Comparison of ENCODE assay signal across 8 mouse cellular contexts in the genomic region with DNA sequence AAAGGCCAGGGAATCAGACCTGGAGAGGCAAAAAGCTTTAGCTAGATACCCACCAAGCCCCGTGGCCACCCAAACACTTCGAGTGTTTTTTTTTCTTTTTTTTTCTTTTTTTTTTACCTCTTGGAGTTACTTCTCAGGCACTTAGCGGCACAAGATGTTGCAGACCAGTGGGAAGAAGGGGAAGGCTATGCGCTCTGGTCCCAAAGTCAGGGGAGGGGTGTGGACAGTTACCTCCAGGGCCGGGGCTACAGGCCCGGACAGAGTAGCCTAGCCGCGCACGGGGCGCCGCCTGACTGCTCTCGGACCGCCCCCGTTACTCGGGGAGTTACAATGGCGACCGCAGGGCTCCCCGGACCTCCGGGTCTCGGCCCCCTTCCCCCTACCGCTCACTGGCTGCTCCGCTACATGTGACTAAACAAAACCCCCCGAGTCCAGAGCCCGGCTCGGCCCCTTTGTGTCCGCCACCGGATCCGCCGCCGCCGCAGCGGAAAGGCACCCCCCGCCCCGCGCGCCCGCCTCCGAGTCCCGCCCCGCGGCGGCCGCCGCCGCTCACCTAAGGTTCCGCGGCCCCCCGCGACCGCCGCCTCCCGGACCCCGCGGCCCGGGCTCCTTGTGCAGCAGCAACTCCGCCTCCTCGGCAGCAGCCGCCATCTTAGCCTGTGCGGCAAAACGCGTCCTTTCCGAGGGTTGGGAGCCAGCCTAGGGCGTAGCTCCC. TPM values are rescaled to one million over a fixed set of nuclear protein-coding genes. Genes with fewer than 3 reads are reported as not detected.
DNase-seq lines count a peak whose midpoint lies in the region; ATAC-seq and TF ChIP-seq lines count a peak whose summit lies in the region.

No protein-coding gene starts in this region.

- H3K4me3 ChIP-seq in left cerebral cortex, adult 2 months, result peak overlapping the region; percentile 96
- peak overlapping the region; percentile 93 for H3K4me3 ChIP-seq in liver, embryonic 16.5 days (ENCODE audit: low read depth, low read length)
- H3K4me3 ChIP-seq in neural tube, embryonic 12.5 days, result peak overlapping the region; percentile 87

- TF ChIP-seq CTCF in left cerebral cortex, adult 2 months (IDR thresholded peaks at IDR 0.05), result no peak

- H3K27me3 ChIP-seq in liver, embryonic 16.5 days (ENCODE audit: control insufficient read depth, insufficient read depth, low read depth, low read length), result no peaks in the 10 kb centered on the region
- no peaks in the 10 kb centered on the region for H3K27me3 ChIP-seq in neural tube, embryonic 12.5 days (replicated peaks)

- no peaks in the 10 kb centered on the region; the same call in 1 of the 2 replicates for H3K36me3 ChIP-seq in liver, embryonic 16.5 days (ENCODE audit: control insufficient read depth, insufficient read depth)
- H3K36me3 ChIP-seq in neural tube, embryonic 12.5 days, result no peaks in the 10 kb centered on the region; the same call in 1 of the 2 replicates

- H3K9me3 ChIP-seq in liver, embryonic 16.5 days (replicated peaks; ENCODE audit: control insufficient read depth, low read length), result no peaks in the 10 kb centered on the region
- H3K9me3 ChIP-seq in neural tube, embryonic 12.5 days, result no peaks in the 10 kb centered on the region

- peak overlapping the region; percentile 69 for H3K4me2 ChIP-seq in liver, embryonic 16.5 days (ENCODE audit: low read depth, low read length)
- peak overlapping the region; percentile 70 for H3K4me2 ChIP-seq in neural tube, embryonic 12.5 days (replicated peaks)

- H3K27ac ChIP-seq in left cerebral cortex, adult 2 months, result peak overlapping the region; percentile 95
- H3K27ac ChIP-seq in liver, embryonic 16.5 days (ENCODE audit: low read length), result peak overlapping the region; percentile 96
- peak overlapping the region; percentile 98 for H3K27ac ChIP-seq in neural tube, embryonic 12.5 days

- peak; percentile 71 for ATAC-seq in liver, embryonic 16.5 days (ENCODE audit: low read depth)
- ATAC-seq in neural tube, embryonic 12.5 days (ENCODE audit: low FRiP score, low read depth), result peak; percentile 94

- peaks cover 17% of the 10 kb centered on the region for H3K4me1 ChIP-seq in liver, embryonic 16.5 days (ENCODE audit: control insufficient read depth, low read depth, low read length)
- peaks cover 17% of the 10 kb centered on the region for H3K4me1 ChIP-seq in neural tube, embryonic 12.5 days

- intact Hi-C loops in left cerebral cortex, adult 2 months (cut with DNase I), result loop anchor here (2.0 kb wide), 1 partner anchor 107 kb away; no protein-coding TSS in a partner anchor
- intact Hi-C loops in left cerebral cortex, postnatal 36 days (cut with DNase I), result loop anchor here (5.0 kb wide), 1 partner anchor 106 kb away; no protein-coding TSS in a partner anchor

- no peak for DNase-seq in left cerebral cortex, adult 2 months (ENCODE audit: extremely low spot score in 1 of 2, low spot score in 2 of 2)
- DNase-seq in left cerebral cortex, postnatal 36 days (ENCODE audit: low spot score in 2 of 2), result no peak
- DNase-seq in embryo, embryonic 10.5 days (ENCODE audit: low spot score), result peak; percentile 88
- DNase-seq in heart, adult 11 months, result peak; percentile 99
- peak; percentile 50 to 58 for DNase-seq in kidney, adult 8-10 months
- DNase-seq in thymus, postnatal 10 days (ENCODE audit: low spot score in 2 of 2), result peak; percentile 67 to 77

- peak overlapping the region; percentile 99 for H3K9ac ChIP-seq in liver, embryonic 16.5 days (ENCODE audit: low read depth, low read length)
- peak overlapping the region; percentile 97 for H3K9ac ChIP-seq in neural tube, embryonic 12.5 days

- WGBS in liver, embryonic 16.5 days (ENCODE audit: insufficient replicate concordance), result under 1% methylated on average over 52 of the region's 63 CpGs
- 1% methylated on average over 63 of the region's 63 CpGs for WGBS in neural tube, embryonic 12.5 days

RNA-seq across cellular contexts. Expression of a gene that starts 1.2 kb away (rescaled TPM):
- 100 to 1,000 TPM; 113 to 118 TPM for total RNA-seq in left cerebral cortex, adult 2 months (2021)
- 100 to 1,000 TPM; 102 to 116 TPM for total RNA-seq in left cerebral cortex, postnatal 36 days (2021)
- polyA plus RNA-seq in liver, embryonic 16.5 days (2015; fragmentation: Nextera tagmentation; extraction: Ambion mirVana), result 15.0 and 15.8 TPM in 2 replicates
- polyA plus RNA-seq in neural tube, embryonic 12.5 days (2016; fragmentation: Nextera tagmentation; extraction: Ambion mirVana), result 63.3 and 72.9 TPM in 2 replicates

Comparison
In these comparisons a context has a peak if more than half of its experiments do, and no peak if none do; other contexts are left out.
1. DNase-seq: peak in embryo, embryonic 10.5 days (single experiment), heart, adult 11 months (single experiment), kidney, adult 8-10 months (2 of 2) and thymus, postnatal 10 days (2 of 2); none in left cerebral cortex, adult 2 months (0 of 2) and left cerebral cortex, postnatal 36 days (0 of 2).
2. Peak in every context shown above with its lines, with median percentiles within 50 percentile points of each other: H3K27ac ChIP-seq and H3K4me3 ChIP-seq.